Mouse (Mus musculus) layer of hippocampus, postnatal 36 days (tissue): ENCODE results near the gene Gm10591. TPM values are rescaled to one million over a fixed set of nuclear protein-coding genes. Genes with fewer than 3 reads are reported as not detected.
"Not testable (repeated sequence)": the region's sequence is repeated elsewhere in the genome, so short reads cannot be mapped to it uniquely, and the experiment has no call there.

ENCODE experiments used
- DNase-seq, 2 experiments: peaks; one replicate each; pipeline ENCODE4 v3.0.0; 2022
- total RNA-seq, 2 experiments: library from RNA; stranded (reverse); gene quantifications; 2 replicates each; pipeline ENCODE4 v1.2.3; 2021

Gm10591 gene
- not detected for total RNA-seq

GRCm38 (mm10) chr4:42611895-42612294 is at the start of gene Gm10591:
Gene Gm10591, plus strand, starts transcription at chr4:42612195.
- DNase-seq, result not testable (repeated sequence)

GRCm38 (mm10) chr4:42629419-42629818 is 17.4 kb downstream of the Gm10591 start, which contains the start of gene Gm2564:
Gene Gm2564, plus strand, starts transcription at chr4:42629719.
- DNase-seq, result not testable (repeated sequence)

GRCm38 (mm10) chr4:42654951-42655350 is 43.0 kb downstream of the Gm10591 start, which contains the start of gene Ccl27b:
Gene Ccl27b, plus strand, starts transcription at chr4:42655251.
- not testable (repeated sequence) for DNase-seq

- DNase-seq, result not testable (repeated sequence)
Observed at GRCm38 (mm10) chr4:42661793-42662192, 49.8 kb downstream of the Gm10591 start, which contains the start of gene Il11ra2. Gene Il11ra2, minus strand, starts transcription at chr4:42661893.

Other genes starting within 250 kb of the Gm10591 start
- not detected for gene Gm21586, start 172.8 kb upstream of the Gm10591 start, total RNA-seq
- gene Gm2163, start 145.4 kb upstream of the Gm10591 start, total RNA-seq, result 1 to 10 TPM; 1.5 to 3.0 TPM
- gene Fam205a2, start 84.0 kb upstream of the Gm10591 start, total RNA-seq, result under 1 TPM; 0.15 to 0.65 TPM
- gene Gm2564, start 17.5 kb downstream of the Gm10591 start, total RNA-seq, result 10 to 100 TPM; 10.2 to 15.9 TPM
- not detected for gene Ccl27b, start 43.1 kb downstream of the Gm10591 start, total RNA-seq
- not detected for gene Il11ra2, start 49.7 kb downstream of the Gm10591 start, total RNA-seq
- gene 4930578G10Rik, start 123.3 kb downstream of the Gm10591 start, total RNA-seq, result 1 to 10 TPM; 1.2 to 2.0 TPM
- gene Ccl19, start 144.4 kb downstream of the Gm10591 start, total RNA-seq, result under 1 TPM in 1 of 2 experiments, not detected in 1; 0.67 TPM
- gene Ccl21a, start 161.8 kb downstream of the Gm10591 start, total RNA-seq, result not detected
- gene Fam205a1, start 241.7 kb downstream of the Gm10591 start, total RNA-seq, result under 1 TPM in 1 of 2 experiments, not detected in 1; 0.12 TPM
- gene Gm12394, start 244.6 kb downstream of the Gm10591 start, total RNA-seq, result under 1 TPM; 0.48 to 0.92 TPM